Mouse (Mus musculus): Measurements from ENCODE around the gene Gtf2a1l.

DNA sequence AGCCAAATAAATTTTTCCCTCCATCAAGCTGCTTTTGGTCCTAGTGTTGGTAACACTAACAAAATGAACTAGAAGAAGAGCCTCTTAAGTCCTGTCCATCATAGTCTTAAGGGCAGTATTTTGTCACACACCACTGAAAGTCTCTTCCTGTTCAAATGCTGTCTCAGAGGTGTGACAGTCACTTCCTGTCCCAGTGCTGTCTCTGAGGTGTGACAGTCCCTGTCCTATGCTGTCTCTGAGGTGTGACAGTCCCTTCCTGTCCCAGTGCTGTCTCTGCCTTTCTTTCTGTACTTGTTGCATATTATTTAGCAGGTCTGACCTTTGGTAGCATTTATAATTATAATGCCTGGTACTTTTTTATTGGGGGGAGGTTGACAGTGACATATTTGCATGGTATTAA lies 32.4 kb downstream of the Gtf2a1l start:
- TF ChIP-seq POLR2A (IDR thresholded peaks at IDR 0.05; ENCODE audit: low read depth, low read length) (no peak), CTCF (IDR thresholded peaks at IDR 0.05; ENCODE audit: borderline replicate concordance, insufficient read depth, low read length) (no peak)
